Mouse (Mus musculus) C3H10T1/2 (cell line): ENCODE measurements around the gene Cdkn3. TPM values are rescaled to one million over a fixed set of nuclear protein-coding genes. Genes with fewer than 3 reads are reported as not detected.

Experiments
- polyA plus RNA-seq, 2 experiments: library from polyadenylated mRNA; unstranded; fragments of >200 nt; fragmentation: generic; extraction: Trizol; gene quantifications; one replicate each; pipeline ENCODE4 v1.2.1; 2012; ENCODE audit warnings: missing spikeins in 2 of 2

Cdkn3 gene
- polyA plus RNA-seq, result 10 to 100 TPM in 1 of 2 experiments, 1 to 10 TPM in 1; 7.8 to 50.3 TPM

GRCm38 (mm10) chr14:46760355-46761029, at the start of gene Cdkn3:
Cdkn3 (plus strand) TSS chr14:46760541.

GRCm38 (mm10) chr14:46787787-46788504, 27.6 kb downstream of the Cdkn3 start, which contains the start of gene Cnih1:
Cnih1 (minus strand) TSS chr14:46788411.

Other genes with a start within 250 kb of the Cdkn3 start
- 10 to 100 TPM; 64.4 to 69.8 TPM for gene Cnih1, start 27.9 kb downstream of the Cdkn3 start, polyA plus RNA-seq
- gene Gmfb, start 61.7 kb downstream of the Cdkn3 start, polyA plus RNA-seq, result 1 to 10 TPM; 6.8 to 6.9 TPM
- gene Cgrrf1, start 71.6 kb downstream of the Cdkn3 start, polyA plus RNA-seq, result 10 to 100 TPM; 19.6 to 46.2 TPM
- gene Samd4, start 122.3 kb downstream of the Cdkn3 start, polyA plus RNA-seq, result 1 to 10 TPM; 2.1 to 2.6 TPM